Mouse (Mus musculus) liver, postnatal 0 days (tissue): ENCODE measurements around the gene Lypd6b. TPM values are rescaled to one million over a fixed set of nuclear protein-coding genes. Genes with fewer than 3 reads are reported as not detected.

Source experiments
- ATAC-seq: fragments of 200-750 bp; cut with Nextera tagmentation; 2 replicates; pipeline ENCODE4 v1.8.0; 2017; ENCODE audit warnings: mild to moderate bottlenecking, moderate library complexity
- DNase-seq: peaks from one replicate; pipeline ENCODE4 v3.0.0-alpha.2; 2016
- H3K27ac ChIP-seq: fragments of 300-500 bp; sonication (generic); 2 replicates; pipeline ENCODE4 v1.5.1; 2014; ENCODE audit warnings: antibody characterized with exemption, moderate library complexity, mild to moderate bottlenecking, low read depth
- H3K27me3 ChIP-seq: fragments of 300-500 bp; sonication (generic); 2 replicates; pipeline ENCODE4 v1.6.1; 2014; ENCODE audit warnings: low read length, control low read depth, mixed read lengths; ENCODE audit not compliant: insufficient read depth
- H3K36me3 ChIP-seq: fragments of 300-500 bp; sonication (generic); replicated peaks from 2 replicates; pipeline ENCODE4 v1.6.1; 2014; ENCODE audit warnings: mild to moderate bottlenecking, control low read depth, low read length, moderate library complexity, mixed read lengths; ENCODE audit not compliant: insufficient read depth
- H3K4me1 ChIP-seq: fragments of 300-500 bp; sonication (generic); 2 replicates; pipeline ENCODE4 v1.6.1; 2014; ENCODE audit warnings: antibody characterized with exemption, mild to moderate bottlenecking, control low read depth; ENCODE audit not compliant: insufficient read depth
- H3K4me2 ChIP-seq: fragments of 300-500 bp; sonication (generic); 2 replicates; pipeline ENCODE4 v1.6.1; 2014; ENCODE audit warnings: low read depth, mild to moderate bottlenecking, low read length, moderate library complexity, mixed read lengths
- H3K4me3 ChIP-seq: fragments of 300-500 bp; sonication (generic); 2 replicates; pipeline ENCODE4 v1.5.1; 2014; ENCODE audit warnings: low read depth, low read length
- H3K9ac ChIP-seq: fragments of 300-500 bp; sonication (generic); replicated peaks from 2 replicates; pipeline ENCODE4 v1.6.1; 2014; ENCODE audit warnings: mild to moderate bottlenecking, moderate library complexity
- H3K9me3 ChIP-seq: fragments of 300-500 bp; sonication (generic); 2 replicates; pipeline ENCODE4 v1.6.1; 2016; ENCODE audit warnings: mild to moderate bottlenecking, control low read depth, low read length, mixed read lengths
- CTCF ChIP-seq: sonication (generic); IDR thresholded peaks from 2 replicates; pipeline ENCODE4 v1.5.1; 2016; ENCODE audit warnings: antibody characterized with exemption, low read depth
- EP300 ChIP-seq: IDR thresholded peaks from 2 replicates; pipeline ENCODE4 v1.6.1; 2016; ENCODE audit warnings: antibody characterized with exemption, low read depth, mild to moderate bottlenecking
- WGBS: fragments of 180-500 bp; shearing (Covaris S2); extraction: QIAGEN DNeasy Blood & Tissue Kit; methylation state at CpG from one replicate; pipeline ENCODE4 v1.1.7; 2014; ENCODE audit not compliant: insufficient replicate concordance; 5-methylcytosine and 5-hydroxymethylcytosine counted together
- polyA plus RNA-seq: library from polyadenylated mRNA; unstranded; fragments of >200 nt; fragmentation: Nextera tagmentation; extraction: Ambion mirVana; gene quantifications from 2 replicates; pipeline ENCODE4 v1.2.1, GENCODE M21; 2015

Gene Lypd6b
- polyA plus RNA-seq, 1 experiment from 2014 or later: not detected

DNA sequence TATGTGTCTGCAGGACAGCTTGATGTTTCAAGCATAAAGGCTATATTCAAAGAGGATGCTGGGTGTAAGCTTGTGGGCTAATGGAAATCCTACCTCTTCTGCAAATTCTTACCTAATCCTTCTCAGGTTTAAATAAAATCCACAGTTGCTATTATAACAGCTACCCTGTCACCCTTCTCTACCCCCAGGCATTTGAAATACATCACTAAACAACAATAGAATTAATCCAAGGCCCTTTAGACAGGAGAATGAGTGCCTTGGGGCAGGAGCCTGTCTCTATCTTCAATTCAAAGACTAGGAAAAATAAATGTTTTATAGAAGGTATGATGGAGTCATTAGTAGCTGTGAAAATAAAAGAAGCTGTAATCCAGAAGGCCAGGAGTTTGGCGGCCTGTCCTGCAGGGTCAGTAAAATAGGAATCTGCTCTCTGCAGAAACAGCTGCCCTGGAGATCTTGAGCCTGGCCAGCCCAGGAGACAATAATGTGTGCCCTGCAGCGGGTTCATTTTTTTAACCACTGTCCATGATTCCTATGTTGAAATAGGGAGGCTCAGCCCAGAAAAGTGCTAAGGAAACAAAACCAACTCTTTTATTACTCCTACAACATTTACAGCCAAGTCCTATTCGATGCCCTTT lies 124.9 kb downstream of the Lypd6b start:
- no peak overlapping the region for H3K27ac ChIP-seq
- H3K36me3 ChIP-seq: no peaks in the 10 kb centered on the region
- no peak overlapping the region for H3K9ac ChIP-seq
- TF ChIP-seq CTCF: no peak
- TF ChIP-seq EP300: no peak
- H3K9me3 ChIP-seq: no peaks in the 10 kb centered on the region
- WGBS: 79% methylated on average over 3 of the region's 3 CpGs
- no peak overlapping the region for H3K4me2 ChIP-seq
- DNase-seq: no peak
- H3K4me3 ChIP-seq: no peak overlapping the region
- no peaks in the 10 kb centered on the region for H3K4me1 ChIP-seq
- no peaks in the 10 kb centered on the region for H3K27me3 ChIP-seq
- ATAC-seq: no peak

DNA sequence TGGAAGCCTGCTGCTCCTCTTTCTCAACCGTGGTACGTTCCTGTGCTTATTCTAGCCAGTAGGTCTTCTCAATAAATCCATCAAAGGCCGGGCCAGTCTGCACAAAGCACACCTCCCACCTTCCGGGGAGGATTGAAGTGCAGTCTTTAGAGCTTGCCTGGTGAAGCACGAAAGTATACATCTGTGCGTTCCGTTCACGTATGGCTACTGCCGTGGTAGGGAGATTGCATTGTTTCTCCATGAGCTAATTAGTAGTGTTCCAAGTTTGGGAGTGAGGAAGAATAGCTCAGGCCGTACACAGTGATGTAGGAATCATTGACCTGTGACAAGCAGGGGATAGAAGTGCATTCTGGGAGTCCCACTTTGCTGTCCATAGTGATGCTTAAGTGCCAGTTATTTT lies 130.0 kb downstream of the Lypd6b start:
- no peak overlapping the region for H3K4me3 ChIP-seq
- DNase-seq: no peak
- no peaks in the 10 kb centered on the region for H3K36me3 ChIP-seq
- no peak for TF ChIP-seq EP300
- no peak for TF ChIP-seq CTCF
- H3K27me3 ChIP-seq: no peaks in the 10 kb centered on the region
- no peak overlapping the region for H3K4me2 ChIP-seq
- 77% methylated on average over 10 of the region's 10 CpGs for WGBS
- H3K9ac ChIP-seq: no peak overlapping the region
- no peaks in the 10 kb centered on the region for H3K9me3 ChIP-seq
- ATAC-seq: no peak
- no peaks in the 10 kb centered on the region for H3K4me1 ChIP-seq
- H3K27ac ChIP-seq: no peak overlapping the region

DNA sequence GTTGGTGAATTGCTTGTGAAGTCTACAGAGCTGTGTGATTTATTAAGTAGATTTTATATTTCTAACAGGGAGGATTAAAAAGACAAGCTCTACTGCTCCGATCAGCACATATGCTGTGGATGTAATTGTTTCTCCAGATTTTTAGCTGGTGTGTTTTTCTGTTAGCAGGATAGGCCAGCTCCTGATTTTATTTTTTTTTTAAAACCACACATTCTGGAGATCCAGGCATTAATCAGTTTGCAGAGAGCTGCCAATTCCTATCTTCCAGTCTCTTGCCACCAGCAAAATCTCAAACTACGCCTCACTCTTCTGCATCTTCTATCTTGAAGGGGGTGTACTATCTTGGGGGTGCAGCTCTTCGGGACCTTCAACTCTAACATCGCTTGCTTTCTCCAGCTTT lies 130.6 kb downstream of the Lypd6b start:
- Histone ChIP-seq H3K9ac (no peak overlapping the region), H3K4me2 (no peak overlapping the region), H3K36me3 (no peaks in the 10 kb centered on the region), H3K4me1 (no peaks in the 10 kb centered on the region), H3K9me3 (no peaks in the 10 kb centered on the region), H3K27me3 (no peaks in the 10 kb centered on the region), H3K4me3 (no peak overlapping the region), H3K27ac (no peak overlapping the region)
- DNase-seq: no peak
- no peak for ATAC-seq
- WGBS: 63% methylated on average over 4 of the region's 4 CpGs
- TF ChIP-seq CTCF (no peak), EP300 (no peak)

DNA sequence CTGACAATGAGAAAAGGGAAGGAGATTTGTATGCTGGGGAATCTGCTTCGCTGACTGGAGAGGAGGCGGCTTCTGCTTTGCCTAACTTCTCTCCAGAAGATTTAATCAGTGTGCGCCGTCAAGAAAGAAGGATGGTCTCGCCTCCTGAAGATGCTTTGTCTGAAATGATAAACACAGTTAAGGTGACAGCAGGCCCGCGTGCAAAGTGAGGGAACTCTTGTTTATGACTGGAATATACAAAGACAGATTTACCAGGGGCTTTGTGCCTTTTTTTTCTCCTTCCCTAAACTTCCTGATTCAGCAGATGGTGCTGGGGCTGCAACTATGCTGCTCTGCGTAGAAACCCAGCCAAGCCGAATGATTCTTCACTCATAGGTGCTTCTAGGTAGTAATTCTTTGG lies 131.2 kb downstream of the Lypd6b start:
- Histone ChIP-seq H3K4me1 (no peaks in the 10 kb centered on the region), H3K4me2 (no peak overlapping the region), H3K9me3 (no peaks in the 10 kb centered on the region), H3K27me3 (no peaks in the 10 kb centered on the region), H3K4me3 (no peak overlapping the region), H3K27ac (no peak overlapping the region), H3K9ac (no peak overlapping the region), H3K36me3 (no peaks in the 10 kb centered on the region)
- no peak for DNase-seq
- TF ChIP-seq EP300: no peak
- TF ChIP-seq CTCF: no peak
- no peak for ATAC-seq
- WGBS: 34% methylated on average over 9 of the region's 9 CpGs

DNA sequence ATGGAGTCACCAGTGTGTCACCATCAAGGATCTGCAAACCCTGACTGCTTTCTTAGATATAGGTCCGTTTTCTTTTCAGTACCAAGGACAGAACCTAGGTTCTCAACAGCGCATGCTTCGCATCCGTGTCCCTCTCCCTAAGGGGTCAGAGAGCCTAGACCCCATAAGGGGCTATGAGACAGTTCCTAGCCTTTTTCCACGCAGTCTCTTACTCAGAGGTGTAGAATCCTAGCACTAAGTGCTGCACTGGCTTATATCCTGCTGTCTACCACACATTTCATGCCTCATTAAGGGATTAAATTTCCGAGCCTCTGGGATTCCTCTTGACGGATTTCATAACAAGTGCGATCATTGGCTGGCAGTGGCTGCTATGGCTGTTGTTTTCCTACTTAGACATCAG lies 134.5 kb downstream of the Lypd6b start:
- Histone ChIP-seq H3K4me2 (no peak overlapping the region), H3K36me3 (no peaks in the 10 kb centered on the region), H3K9ac (no peak overlapping the region), H3K27me3 (no peaks in the 10 kb centered on the region), H3K4me1 (no peaks in the 10 kb centered on the region), H3K27ac (no peak overlapping the region), H3K9me3 (no peaks in the 10 kb centered on the region), H3K4me3 (no peak overlapping the region)
- DNase-seq (no peak), ATAC-seq (no peak)
- WGBS: 70% methylated on average over 8 of the region's 8 CpGs
- TF ChIP-seq CTCF (no peak), EP300 (no peak)

DNA sequence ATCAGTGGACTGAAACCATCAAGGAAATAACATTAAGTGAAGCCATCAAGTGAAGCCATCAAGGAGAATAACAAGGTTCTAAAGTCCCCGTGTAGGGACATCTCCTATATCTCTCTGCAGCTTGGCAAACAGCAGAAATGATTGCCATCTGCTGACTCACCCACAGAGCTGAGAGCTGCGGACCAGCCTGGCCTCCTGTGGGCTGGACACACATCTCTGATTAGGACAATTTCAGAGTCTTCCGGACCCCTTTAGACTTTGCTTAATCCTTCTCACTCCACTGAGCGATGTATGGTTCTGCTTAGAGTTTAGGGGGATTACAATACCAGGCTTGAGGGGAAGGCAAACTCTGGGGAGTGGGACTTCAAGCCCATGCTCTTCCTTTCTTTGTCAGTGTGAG lies 135.3 kb downstream of the Lypd6b start:
- TF ChIP-seq EP300 (no peak), CTCF (no peak)
- WGBS: 54% methylated on average over 4 of the region's 4 CpGs
- Histone ChIP-seq H3K4me3 (no peak overlapping the region), H3K27ac (no peak overlapping the region), H3K9me3 (no peaks in the 10 kb centered on the region), H3K9ac (no peak overlapping the region), H3K27me3 (no peaks in the 10 kb centered on the region), H3K36me3 (no peaks in the 10 kb centered on the region), H3K4me2 (no peak overlapping the region), H3K4me1 (no peaks in the 10 kb centered on the region)
- no peak for DNase-seq
- ATAC-seq: no peak

DNA sequence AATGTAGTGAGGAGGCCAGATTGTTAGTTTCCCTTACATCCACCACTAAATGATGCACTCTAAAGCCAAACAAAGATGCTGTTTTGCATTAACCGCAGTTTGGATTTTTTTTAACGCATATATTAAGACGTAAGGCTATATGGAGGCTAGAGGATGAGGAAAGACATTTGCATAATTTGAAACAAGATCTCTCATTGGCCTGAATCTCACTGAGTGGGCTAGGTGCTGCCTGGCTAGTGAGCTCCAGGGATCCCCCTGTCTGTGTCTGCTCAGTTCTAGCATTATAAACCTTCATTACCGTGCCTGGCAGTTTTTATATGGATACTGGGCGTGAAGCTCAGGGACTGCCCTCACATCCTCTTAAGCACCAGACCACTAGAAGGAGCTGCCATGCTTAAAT lies 138.7 kb downstream of the Lypd6b start:
- H3K9me3 ChIP-seq: no peaks in the 10 kb centered on the region
- no peaks in the 10 kb centered on the region for H3K4me1 ChIP-seq
- H3K4me3 ChIP-seq: no peak overlapping the region
- no peaks in the 10 kb centered on the region for H3K27me3 ChIP-seq
- H3K9ac ChIP-seq: no peak overlapping the region
- no peak overlapping the region for H3K27ac ChIP-seq
- no peak for DNase-seq
- ATAC-seq: no peak
- WGBS: 73% methylated on average over 5 of the region's 5 CpGs
- TF ChIP-seq CTCF (no peak), EP300 (no peak)
- no peaks in the 10 kb centered on the region for H3K36me3 ChIP-seq
- no peak overlapping the region for H3K4me2 ChIP-seq
